Mouse (Mus musculus): ENCODE results near the gene Syn3. TPM values are rescaled to one million over a fixed set of nuclear protein-coding genes. Genes with fewer than 3 reads are reported as not detected.

Syn3 gene
- total RNA-seq, 1 experiment, result 1.5 TPM

DNA sequence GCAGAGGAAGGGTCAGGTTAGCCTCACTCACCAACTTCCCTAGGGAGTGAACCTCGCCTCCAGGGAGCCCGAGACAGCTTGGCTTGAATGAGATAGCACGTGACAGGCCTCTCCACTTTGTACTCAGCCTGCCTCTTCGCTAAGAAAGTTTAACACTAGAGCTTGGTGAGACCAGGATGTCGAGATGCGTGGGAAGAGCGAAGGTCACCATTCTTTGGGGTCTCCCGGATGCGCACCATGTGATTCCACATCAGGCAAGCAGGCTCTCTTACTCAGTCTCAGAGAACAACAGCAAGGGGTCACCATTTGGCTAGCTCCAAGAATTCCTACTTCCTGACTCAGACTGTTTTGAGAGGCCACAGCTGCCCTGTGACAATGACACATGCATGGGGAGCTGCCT, 234.1 kb downstream of the Syn3 start:
- H3K4me3 ChIP-seq (ENCODE audit: insufficient read depth in 1 of 2, low read depth in 1 of 2, low read length in 2 of 2, poor library complexity in 1 of 2, severe bottlenecking in 1 of 2), result no peak overlapping the region
- H3K9ac ChIP-seq (ENCODE audit: insufficient read depth, low read depth, low read length, poor library complexity, severe bottlenecking), result no peak overlapping the region
- TF ChIP-seq ZC3H11A (IDR thresholded peaks at IDR 0.05; ENCODE audit: borderline replicate concordance, low read depth, low read length) (no peak), MAFK (IDR thresholded peaks at IDR 0.05; ENCODE audit: insufficient read depth, low read depth, low read length) (no peak), ZNF384 (IDR thresholded peaks at IDR 0.05; ENCODE audit: low read depth, low read length) (no peak), HCFC1 (IDR thresholded peaks at IDR 0.05; ENCODE audit: borderline replicate concordance, insufficient read depth, low read length) (no peak), CHD2 (IDR thresholded peaks at IDR 0.05; ENCODE audit: low read depth, low read length) (no peak)
- no peaks in the 10 kb centered on the region for H3K9me3 ChIP-seq (ENCODE audit: control insufficient read depth, insufficient read depth, low read depth, low read length)
- in situ Hi-C loops (cut with MboI; ENCODE audit: low sequenced_read_pairs in 2 of 2, unreplicated experiment in 2 of 2), result no loop called here
- no peak overlapping the region for H3K27ac ChIP-seq (ENCODE audit: insufficient read depth, low read depth, low read length, poor library complexity, severe bottlenecking)
- DNase-seq (ENCODE audit: low read depth, low spot score), result no peak
- no peaks in the 10 kb centered on the region for H3K4me1 ChIP-seq (ENCODE audit: control insufficient read depth in 2 of 2, insufficient read depth in 2 of 2, low read length in 2 of 2, poor library complexity in 1 of 2)
- H3K36me3 ChIP-seq (ENCODE audit: control insufficient read depth, insufficient read depth, low read length, poor library complexity, severe bottlenecking), result no peaks in the 10 kb centered on the region

- H3K4me3 ChIP-seq (ENCODE audit: insufficient read depth in 1 of 2, low read depth in 1 of 2, low read length in 2 of 2, poor library complexity in 1 of 2, severe bottlenecking in 1 of 2), result no peak overlapping the region
- H3K36me3 ChIP-seq (ENCODE audit: control insufficient read depth, insufficient read depth, low read length, poor library complexity, severe bottlenecking), result no peaks in the 10 kb centered on the region
- H3K9ac ChIP-seq (ENCODE audit: insufficient read depth, low read depth, low read length, poor library complexity, severe bottlenecking), result no peak overlapping the region
- TF ChIP-seq CHD2 (IDR thresholded peaks at IDR 0.05; ENCODE audit: low read depth, low read length) (no peak), MAFK (IDR thresholded peaks at IDR 0.05; ENCODE audit: insufficient read depth, low read depth, low read length) (no peak), ZC3H11A (IDR thresholded peaks at IDR 0.05; ENCODE audit: borderline replicate concordance, low read depth, low read length) (no peak), ZNF384 (IDR thresholded peaks at IDR 0.05; ENCODE audit: low read depth, low read length) (no peak), HCFC1 (IDR thresholded peaks at IDR 0.05; ENCODE audit: borderline replicate concordance, insufficient read depth, low read length) (no peak)
- no peak for DNase-seq (ENCODE audit: low read depth, low spot score)
- no peak overlapping the region for H3K27ac ChIP-seq (ENCODE audit: insufficient read depth, low read depth, low read length, poor library complexity, severe bottlenecking)
- no peaks in the 10 kb centered on the region for H3K9me3 ChIP-seq (ENCODE audit: control insufficient read depth, insufficient read depth, low read depth, low read length)
- in situ Hi-C loops (cut with MboI; ENCODE audit: low sequenced_read_pairs in 2 of 2, unreplicated experiment in 2 of 2), result no loop called here
- no peaks in the 10 kb centered on the region for H3K4me1 ChIP-seq (ENCODE audit: control insufficient read depth in 2 of 2, insufficient read depth in 2 of 2, low read length in 2 of 2, poor library complexity in 1 of 2)
These were observed 237.0 kb downstream of the Syn3 start for GRCm38 (mm10) chr10:86261725-86262124.

GRCm38 (mm10) chr10:86258992-86259391, 239.7 kb downstream of the Syn3 start:
- Histone ChIP-seq H3K4me3 (ENCODE audit: insufficient read depth in 1 of 2, low read depth in 1 of 2, low read length in 2 of 2, poor library complexity in 1 of 2, severe bottlenecking in 1 of 2) (no peak overlapping the region), H3K9me3 (ENCODE audit: control insufficient read depth, insufficient read depth, low read depth, low read length) (no peaks in the 10 kb centered on the region), H3K36me3 (ENCODE audit: control insufficient read depth, insufficient read depth, low read length, poor library complexity, severe bottlenecking) (no peaks in the 10 kb centered on the region), H3K27ac (ENCODE audit: insufficient read depth, low read depth, low read length, poor library complexity, severe bottlenecking) (no peak overlapping the region), H3K4me1 (ENCODE audit: control insufficient read depth in 2 of 2, insufficient read depth in 2 of 2, low read length in 2 of 2, poor library complexity in 1 of 2) (no peaks in the 10 kb centered on the region), H3K9ac (ENCODE audit: insufficient read depth, low read depth, low read length, poor library complexity, severe bottlenecking) (no peak overlapping the region)
- in situ Hi-C loops (cut with MboI; ENCODE audit: low sequenced_read_pairs in 2 of 2, unreplicated experiment in 2 of 2), result no loop called here
- TF ChIP-seq ZNF384 (IDR thresholded peaks at IDR 0.05; ENCODE audit: low read depth, low read length), result no peak
- TF ChIP-seq ZC3H11A (IDR thresholded peaks at IDR 0.05; ENCODE audit: borderline replicate concordance, low read depth, low read length), result no peak
- no peak for TF ChIP-seq HCFC1 (IDR thresholded peaks at IDR 0.05; ENCODE audit: borderline replicate concordance, insufficient read depth, low read length)
- TF ChIP-seq CHD2 (IDR thresholded peaks at IDR 0.05; ENCODE audit: low read depth, low read length), result no peak
- TF ChIP-seq MAFK (IDR thresholded peaks at IDR 0.05; ENCODE audit: insufficient read depth, low read depth, low read length), result no peak
- no peak for DNase-seq (ENCODE audit: low read depth, low spot score)

DNA sequence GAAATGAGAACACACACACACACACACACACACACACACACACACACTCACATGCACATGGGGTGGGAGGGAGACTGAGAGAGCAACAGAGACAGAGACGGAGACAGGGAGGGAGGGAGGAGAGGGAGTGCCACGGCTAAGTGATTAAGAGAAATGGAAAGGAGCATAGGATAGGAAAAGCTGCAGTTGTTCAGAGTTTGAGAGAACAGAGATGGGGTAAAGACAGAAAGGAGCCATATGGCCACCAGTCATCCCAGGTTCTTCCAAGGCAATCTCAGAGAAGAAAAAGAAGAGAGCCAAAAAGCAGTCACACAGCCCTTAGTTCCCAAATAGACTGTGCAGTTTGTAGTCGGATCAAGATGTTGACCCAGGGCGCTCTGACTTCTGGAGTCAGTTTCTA, 240.7 kb downstream of the Syn3 start:
- Histone ChIP-seq H3K4me1 (ENCODE audit: control insufficient read depth in 2 of 2, insufficient read depth in 2 of 2, low read length in 2 of 2, poor library complexity in 1 of 2) (no peaks in the 10 kb centered on the region), H3K27ac (ENCODE audit: insufficient read depth, low read depth, low read length, poor library complexity, severe bottlenecking) (no peak overlapping the region), H3K36me3 (ENCODE audit: control insufficient read depth, insufficient read depth, low read length, poor library complexity, severe bottlenecking) (no peaks in the 10 kb centered on the region), H3K4me3 (ENCODE audit: insufficient read depth in 1 of 2, low read depth in 1 of 2, low read length in 2 of 2, poor library complexity in 1 of 2, severe bottlenecking in 1 of 2) (no peak overlapping the region), H3K9ac (ENCODE audit: insufficient read depth, low read depth, low read length, poor library complexity, severe bottlenecking) (no peak overlapping the region), H3K9me3 (ENCODE audit: control insufficient read depth, insufficient read depth, low read depth, low read length) (no peaks in the 10 kb centered on the region)
- no peak for DNase-seq (ENCODE audit: low read depth, low spot score)
- in situ Hi-C loops (cut with MboI; ENCODE audit: low sequenced_read_pairs in 2 of 2, unreplicated experiment in 2 of 2), result no loop called here
- TF ChIP-seq HCFC1 (IDR thresholded peaks at IDR 0.05; ENCODE audit: borderline replicate concordance, insufficient read depth, low read length) (no peak), CHD2 (IDR thresholded peaks at IDR 0.05; ENCODE audit: low read depth, low read length) (no peak), ZC3H11A (IDR thresholded peaks at IDR 0.05; ENCODE audit: borderline replicate concordance, low read depth, low read length) (no peak), ZNF384 (IDR thresholded peaks at IDR 0.05; ENCODE audit: low read depth, low read length) (no peak), MAFK (IDR thresholded peaks at IDR 0.05; ENCODE audit: insufficient read depth, low read depth, low read length) (no peak)

DNA sequence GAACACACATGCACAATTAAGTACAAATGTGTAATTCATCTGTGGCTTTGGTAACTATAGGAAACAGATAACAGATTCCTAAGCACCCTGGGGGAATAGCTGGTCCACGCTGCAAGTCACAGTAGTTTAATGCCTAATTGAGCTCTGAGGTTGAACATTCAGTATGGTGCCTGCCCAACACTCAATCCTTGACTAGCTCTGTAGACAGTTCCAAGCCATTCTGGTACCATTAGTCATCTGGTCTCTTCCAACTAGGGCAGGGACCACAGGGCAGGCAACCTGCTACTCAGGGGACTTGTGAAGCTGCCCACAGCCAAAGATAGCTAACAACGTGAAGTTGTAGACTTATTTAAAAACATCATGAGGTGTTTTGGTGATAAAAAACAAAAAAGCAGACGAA, 241.7 kb downstream of the Syn3 start:
- in situ Hi-C loops (cut with MboI; ENCODE audit: low sequenced_read_pairs in 2 of 2, unreplicated experiment in 2 of 2), result no loop called here
- no peak for DNase-seq (ENCODE audit: low read depth, low spot score)
- Histone ChIP-seq H3K4me3 (ENCODE audit: insufficient read depth in 1 of 2, low read depth in 1 of 2, low read length in 2 of 2, poor library complexity in 1 of 2, severe bottlenecking in 1 of 2) (no peak overlapping the region), H3K36me3 (ENCODE audit: control insufficient read depth, insufficient read depth, low read length, poor library complexity, severe bottlenecking) (no peaks in the 10 kb centered on the region), H3K9ac (ENCODE audit: insufficient read depth, low read depth, low read length, poor library complexity, severe bottlenecking) (no peak overlapping the region), H3K27ac (ENCODE audit: insufficient read depth, low read depth, low read length, poor library complexity, severe bottlenecking) (no peak overlapping the region), H3K9me3 (ENCODE audit: control insufficient read depth, insufficient read depth, low read depth, low read length) (no peaks in the 10 kb centered on the region), H3K4me1 (ENCODE audit: control insufficient read depth in 2 of 2, insufficient read depth in 2 of 2, low read length in 2 of 2, poor library complexity in 1 of 2) (no peaks in the 10 kb centered on the region)
- no peak for TF ChIP-seq CHD2 (IDR thresholded peaks at IDR 0.05; ENCODE audit: low read depth, low read length)
- TF ChIP-seq MAFK (IDR thresholded peaks at IDR 0.05; ENCODE audit: insufficient read depth, low read depth, low read length), result no peak
- TF ChIP-seq HCFC1 (IDR thresholded peaks at IDR 0.05; ENCODE audit: borderline replicate concordance, insufficient read depth, low read length), result no peak
- no peak for TF ChIP-seq ZC3H11A (IDR thresholded peaks at IDR 0.05; ENCODE audit: borderline replicate concordance, low read depth, low read length)
- TF ChIP-seq ZNF384 (IDR thresholded peaks at IDR 0.05; ENCODE audit: low read depth, low read length), result no peak
